Mouse (Mus musculus): ENCODE results near the gene Npnt.

The Npnt gene

GRCm38 (mm10) chr3:132856651-132857050, 93.4 kb downstream of the Npnt start:
- no peak for DNase-seq (ENCODE audit: low spot score in 2 of 2)

GRCm38 (mm10) chr3:132855458-132856212, 94.5 kb downstream of the Npnt start:
- DNase-seq (ENCODE audit: low spot score in 2 of 2) = no peak

GRCm38 (mm10) chr3:132854271-132854670, 95.8 kb downstream of the Npnt start:
- no peak for DNase-seq (ENCODE audit: low spot score in 2 of 2)

GRCm38 (mm10) chr3:132851841-132852728, 98.0 kb downstream of the Npnt start:
- DNase-seq (ENCODE audit: low spot score in 2 of 2) = no peak

- DNase-seq (ENCODE audit: low spot score in 2 of 2) = no peak
Measured at GRCm38 (mm10) chr3:132851417-132851816, 98.7 kb downstream of the Npnt start.

- DNase-seq (ENCODE audit: low spot score in 2 of 2) = no peak
Measured at GRCm38 (mm10) chr3:132850431-132850830, 99.7 kb downstream of the Npnt start.

GRCm38 (mm10) chr3:132849669-132850068, 100.4 kb downstream of the Npnt start:
- no peak for DNase-seq (ENCODE audit: low spot score in 2 of 2)

GRCm38 (mm10) chr3:132842676-132843075, 107.4 kb downstream of the Npnt start:
- no peak for DNase-seq (ENCODE audit: low spot score in 2 of 2)

GRCm38 (mm10) chr3:132839516-132839915, 110.6 kb downstream of the Npnt start:
- no peak for DNase-seq (ENCODE audit: low spot score in 2 of 2)

- DNase-seq (ENCODE audit: low spot score in 2 of 2) = no peak
Measured at GRCm38 (mm10) chr3:132838656-132839417, 111.3 kb downstream of the Npnt start.

- no peak for DNase-seq (ENCODE audit: low spot score in 2 of 2)
Measured at GRCm38 (mm10) chr3:132837134-132837533, 113.0 kb downstream of the Npnt start.

GRCm38 (mm10) chr3:132835118-132835794, 114.8 kb downstream of the Npnt start:
- no peak for DNase-seq (ENCODE audit: low spot score in 2 of 2)

Data from spleen, postnatal 14 days (tissue).